Mouse (Mus musculus) cerebellum, adult 11 months (tissue): ENCODE measurements around the gene Tceal9.

Experiments
- DNase-seq: peaks from one replicate; pipeline ENCODE4 v3.0.0; 2022

Tceal9 gene

DNA sequence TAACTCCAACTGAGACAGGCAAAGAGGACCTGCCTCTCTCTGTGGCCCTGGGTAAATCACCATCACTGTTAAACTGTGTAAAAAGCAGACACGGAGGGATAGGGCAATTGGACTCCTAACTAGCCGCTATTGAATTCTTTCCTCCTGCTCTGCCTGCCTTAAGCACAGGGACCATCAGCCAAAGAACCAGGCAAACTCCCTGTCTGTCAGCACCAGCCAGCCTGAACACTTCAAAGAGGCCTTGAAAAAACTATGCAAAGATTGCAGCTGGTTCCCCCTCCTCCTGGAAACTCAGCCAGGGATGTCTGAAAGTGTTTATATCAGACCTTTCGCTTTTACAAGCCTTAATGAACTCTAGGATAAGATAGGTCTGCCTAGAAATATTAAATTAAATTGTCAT lies 29.7 kb downstream of the Tceal9 start:
- no peak for DNase-seq

DNA sequence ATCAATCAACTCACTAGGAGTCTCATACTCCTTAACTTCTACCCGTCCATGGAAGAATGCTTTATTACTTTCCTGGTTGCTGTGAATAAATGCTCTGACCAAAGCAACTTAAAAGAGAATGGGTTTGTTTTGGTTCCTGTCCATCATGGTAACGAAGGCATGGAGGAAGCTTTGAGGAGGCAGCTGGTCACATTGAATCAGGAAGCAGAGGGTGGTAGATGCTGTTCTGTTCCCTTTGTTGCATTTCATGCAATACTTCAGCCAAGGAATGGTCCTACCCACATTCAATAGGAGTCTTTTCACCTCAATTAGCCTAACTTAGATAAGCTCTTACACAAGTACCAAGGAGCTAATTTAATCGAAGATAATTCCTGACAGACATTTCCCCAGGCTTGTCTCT lies 30.5 kb downstream of the Tceal9 start:
- DNase-seq = no peak

DNA sequence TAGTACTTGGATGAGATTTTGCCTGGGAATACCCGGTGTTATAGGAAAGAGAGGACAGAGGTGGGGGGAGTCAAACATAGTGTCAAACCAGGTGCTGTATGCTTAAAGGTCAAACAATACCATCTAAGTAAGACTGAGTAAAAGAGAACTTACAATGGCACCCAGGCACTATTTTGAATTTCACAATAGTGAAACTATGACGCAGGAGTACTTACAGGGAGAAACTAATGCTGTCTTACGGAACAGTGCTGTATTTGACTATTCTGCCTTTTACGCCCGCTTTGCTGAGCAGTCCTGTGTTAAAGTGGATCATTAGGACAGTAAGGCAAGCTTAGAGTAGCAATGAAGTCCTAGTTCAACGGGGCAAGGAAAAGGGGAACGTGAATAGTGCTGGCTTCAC lies 32.7 kb downstream of the Tceal9 start:
- DNase-seq = no peak

DNA sequence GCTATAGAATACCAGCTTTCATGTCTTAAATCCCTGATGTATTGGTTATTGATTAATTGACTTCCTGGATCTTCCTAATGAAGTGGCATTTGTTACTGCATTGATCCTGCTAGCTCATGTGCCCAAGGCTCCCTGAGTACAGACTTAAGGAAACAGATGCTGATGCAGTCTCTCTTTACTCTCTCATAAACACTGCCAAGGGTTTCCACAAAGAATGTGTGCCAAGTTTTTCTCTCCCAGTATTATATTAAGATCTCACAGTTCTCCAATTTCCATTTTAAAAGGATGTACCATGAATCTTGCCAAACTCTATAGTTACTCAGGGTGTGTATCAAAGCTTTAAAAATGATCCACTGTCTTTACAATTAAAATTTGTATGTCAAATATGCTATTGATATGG lies 33.5 kb downstream of the Tceal9 start:
- DNase-seq = no peak

DNA sequence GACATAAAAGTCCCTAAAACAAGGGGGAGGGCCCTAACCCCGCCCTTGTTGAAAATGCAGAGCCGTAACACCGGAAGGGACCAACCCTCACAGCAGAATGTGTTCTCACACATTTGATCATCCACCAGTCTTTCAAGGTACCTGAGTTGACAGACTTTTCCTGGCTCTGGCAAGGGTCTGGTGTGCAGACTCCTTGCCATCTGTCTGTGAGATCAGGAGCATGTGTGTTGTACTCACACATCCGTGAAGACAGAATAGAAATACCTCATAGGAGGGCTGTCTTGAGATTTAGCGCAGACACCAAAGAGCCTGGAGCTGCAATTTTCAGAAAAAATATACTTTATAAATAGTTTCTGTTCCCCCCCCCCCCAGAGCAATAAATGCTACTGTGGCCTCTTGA lies 34.5 kb downstream of the Tceal9 start:
- DNase-seq = no peak

DNA sequence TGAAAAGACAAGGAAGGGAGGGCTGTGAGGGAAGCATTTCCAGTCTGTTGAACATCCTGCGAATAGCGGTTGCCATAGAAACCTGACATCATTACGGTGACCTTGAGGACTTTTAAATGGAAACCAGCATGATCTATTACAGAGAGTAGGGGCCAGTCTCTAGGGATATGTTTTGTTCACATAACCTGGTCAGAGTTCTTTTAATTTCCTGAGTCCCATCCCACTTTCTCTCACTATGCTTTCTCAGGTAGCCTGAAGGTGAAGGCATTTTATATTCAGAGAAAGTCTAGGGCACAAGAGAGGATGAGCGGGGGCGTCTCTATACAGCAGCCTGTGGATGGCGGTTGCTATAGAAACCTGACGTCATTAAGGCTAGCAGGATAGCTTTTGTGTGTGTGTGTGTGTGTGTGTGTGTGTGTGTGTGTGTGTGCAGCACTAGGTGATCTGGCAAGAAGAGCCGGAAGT lies 46.0 kb downstream of the Tceal9 start:
- DNase-seq = no peak
